Mouse (Mus musculus) lung, adult 2 months (tissue): ENCODE measurements at regions not wholly inside any gene's neighbourhood (a gene's known extent, or its start where the extent isn't known, plus 50 kb on each side); places are given as distances from the start of the nearest gene placed in this dataset.

Experiments used
- DNase-seq: peaks from one replicate; pipeline ENCODE4 v3.0.0; 2022
- H3K4me1 ChIP-seq: fragments of 200-500 bp; 2 replicates; pipeline ENCODE4 v1.6.1; 2011; ENCODE audit warnings: low read length; ENCODE audit not compliant: control insufficient read depth, insufficient read depth
- H3K4me3 ChIP-seq: fragments of 200-500 bp; replicated peaks from 2 replicates; pipeline ENCODE3; 2011; ENCODE audit warnings: low read depth, mild to moderate bottlenecking, control low read depth, low read length; ENCODE audit errors: extremely low read depth
- CTCF ChIP-seq: fragments of 200-500 bp; IDR thresholded peaks from 2 replicates; pipeline ENCODE4 v1.5.1; 2011; ENCODE audit warnings: mild to moderate bottlenecking, low read length, control low read depth; ENCODE audit not compliant: insufficient read depth
- POLR2A ChIP-seq: fragments of 200-500 bp; IDR thresholded peaks from 2 replicates; pipeline ENCODE4 v1.6.1; 2011; ENCODE audit warnings: low read depth, mild to moderate bottlenecking, control low read depth, low read length, borderline replicate concordance; ENCODE audit errors: extremely low read depth
- WGBS: fragments of 180-500 bp; shearing (Covaris S2); methylation state at CpG from one replicate; pipeline ENCODE4 v1.1.7; 2018; 5-methylcytosine and 5-hydroxymethylcytosine counted together

- no peak for TF ChIP-seq CTCF
- no peak for TF ChIP-seq POLR2A
- no peaks in the 10 kb centered on the region for H3K4me1 ChIP-seq
- DNase-seq: no peak
- no peak overlapping the region for H3K4me3 ChIP-seq
- WGBS: 88% methylated on average over 9 of the region's 9 CpGs
Observed at GRCm38 (mm10) chr19:54099292-54099691, 55.3 kb downstream of the Adra2a start.

GRCm38 (mm10) chr19:54099769-54100168 is 55.8 kb downstream of the Adra2a start:
- H3K4me3 ChIP-seq: no peak overlapping the region
- no peak for DNase-seq
- TF ChIP-seq CTCF: no peak
- no peak for TF ChIP-seq POLR2A
- H3K4me1 ChIP-seq: no peaks in the 10 kb centered on the region
- WGBS: 69% methylated on average over 6 of the region's 6 CpGs

- Histone ChIP-seq H3K4me3 (no peak overlapping the region), H3K4me1 (peaks cover 3% of the 10 kb centered on the region; the same call in 1 of the 2 replicates)
- TF ChIP-seq POLR2A (no peak), CTCF (no peak)
- no peak for DNase-seq
- WGBS: 27% methylated on average over 3 of the region's 3 CpGs
Observed at GRCm38 (mm10) chr19:54106571-54106970, 62.6 kb downstream of the Adra2a start.

- no peak for DNase-seq
- H3K4me3 ChIP-seq: no peak overlapping the region
- no peak for TF ChIP-seq POLR2A
- TF ChIP-seq CTCF: no peak
- H3K4me1 ChIP-seq: peaks cover 3% of the 10 kb centered on the region; the same call in 1 of the 2 replicates
- 43% methylated on average over 13 of the region's 13 CpGs for WGBS
Observed at GRCm38 (mm10) chr19:54107103-54107821, 63.3 kb downstream of the Adra2a start.

GRCm38 (mm10) chr19:54110080-54110479 is 66.1 kb downstream of the Adra2a start:
- DNase-seq: no peak
- H3K4me1 ChIP-seq: peaks cover 3% of the 10 kb centered on the region; the same call in 1 of the 2 replicates
- H3K4me3 ChIP-seq: no peak overlapping the region
- no peak for TF ChIP-seq CTCF
- TF ChIP-seq POLR2A: no peak
- 79% methylated on average over 6 of the region's 6 CpGs for WGBS

GRCm38 (mm10) chr19:54112691-54113090 is 68.7 kb downstream of the Adra2a start:
- Histone ChIP-seq H3K4me3 (no peak overlapping the region), H3K4me1 (peaks cover 3% of the 10 kb centered on the region)
- DNase-seq: no peak
- TF ChIP-seq POLR2A: no peak
- TF ChIP-seq CTCF: no peak
- 69% methylated on average over 3 of the region's 3 CpGs for WGBS

- DNase-seq: no peak
Observed at GRCm38 (mm10) chr19:54113421-54113820, 69.5 kb downstream of the Adra2a start.

GRCm38 (mm10) chr19:54114588-54115317 is 70.8 kb downstream of the Adra2a start:
- TF ChIP-seq CTCF: no peak
- no peak for TF ChIP-seq POLR2A
- Histone ChIP-seq H3K4me3 (peak overlapping the region; percentile 79), H3K4me1 (peaks cover 3% of the 10 kb centered on the region)
- DNase-seq: peak; percentile 54
- 12% methylated on average over 22 of the region's 22 CpGs for WGBS

More at GRCm38 (mm10) chr19:54113421-54113820, 69.5 kb downstream of the Adra2a start:
- H3K4me1 ChIP-seq: peaks cover 3% of the 10 kb centered on the region
- H3K4me3 ChIP-seq: no peak overlapping the region
- 67% methylated on average over 6 of the region's 6 CpGs for WGBS
- TF ChIP-seq POLR2A (no peak), CTCF (no peak)

- peak overlapping the region; percentile 79 for H3K4me3 ChIP-seq
- H3K4me1 ChIP-seq: peaks cover 3% of the 10 kb centered on the region
- no peak for DNase-seq
- TF ChIP-seq POLR2A (no peak), CTCF (no peak)
- 33% methylated on average over 4 of the region's 4 CpGs for WGBS
Observed at GRCm38 (mm10) chr19:54115335-54115734, 71.4 kb downstream of the Adra2a start.
